In genomic region chr7:105633127-105633800, GRCm38 (mm10) we compare ENCODE assay signal across 8 mouse cellular contexts. TPM values are rescaled to one million over a fixed set of nuclear protein-coding genes. Genes with fewer than 3 reads are reported as not detected.
DNase-seq lines count a peak whose midpoint lies in the region; ATAC-seq and TF ChIP-seq lines count a peak whose summit lies in the region.

Gene Trim3, minus strand, starts transcription at chr7:105633571.

- no peak for TF ChIP-seq POLR2A in ES-Bruce4 (IDR thresholded peaks at IDR 0.05; ENCODE audit: insufficient read depth, low read length)

- peak within 1 kb of the TSS; percentile 67 for H3K4me3 ChIP-seq in ES-Bruce4 (ENCODE audit: low read depth, low read length)
- peak within 1 kb of the TSS; percentile 85 for H3K4me3 ChIP-seq in forebrain, embryonic 13.5 days
- H3K4me3 ChIP-seq in heart, postnatal 0 days (ENCODE audit: low read depth, low read length) = peak within 1 kb of the TSS; percentile 72
- H3K4me3 ChIP-seq in liver, embryonic 15.5 days (replicated peaks) = peak within 1 kb of the TSS; percentile 69
- H3K4me3 ChIP-seq in neural tube, embryonic 12.5 days = peak within 1 kb of the TSS; percentile 77
- H3K4me3 ChIP-seq in stomach, postnatal 0 days (ENCODE audit: low read depth, low read length) = peak within 1 kb of the TSS; percentile 80

- no peaks in the 10 kb centered on the region for H3K4me1 ChIP-seq in ES-Bruce4 (ENCODE audit: control insufficient read depth, insufficient read depth, low read length)
- H3K4me1 ChIP-seq in forebrain, embryonic 13.5 days = peaks cover 44% of the 10 kb centered on the region
- H3K4me1 ChIP-seq in heart, postnatal 0 days (ENCODE audit: control insufficient read depth, insufficient read depth) = peaks cover 25% of the 10 kb centered on the region
- peaks cover 26% of the 10 kb centered on the region for H3K4me1 ChIP-seq in liver, embryonic 15.5 days (replicated peaks)
- peaks cover 36% of the 10 kb centered on the region for H3K4me1 ChIP-seq in neural tube, embryonic 12.5 days
- H3K4me1 ChIP-seq in stomach, postnatal 0 days (replicated peaks; ENCODE audit: control insufficient read depth, insufficient read depth) = peaks cover 9% of the 10 kb centered on the region

- DNase-seq in heart, postnatal 0 days (ENCODE audit: low spot score) = peak; percentile 90
- DNase-seq in kidney, postnatal 4 days = peak; percentile 96 to 97
- peak; percentile 95 for DNase-seq in stomach, postnatal 0 days (ENCODE audit: low spot score)

- no peaks in the 10 kb centered on the region for H3K9me3 ChIP-seq in ES-Bruce4 (replicated peaks; ENCODE audit: control insufficient read depth, insufficient read depth, low read length, poor library complexity, severe bottlenecking)
- no peaks in the 10 kb centered on the region for H3K9me3 ChIP-seq in forebrain, embryonic 13.5 days (replicated peaks)
- no peaks in the 10 kb centered on the region for H3K9me3 ChIP-seq in heart, postnatal 0 days (replicated peaks; ENCODE audit: control insufficient read depth, low read length)
- no peaks in the 10 kb centered on the region for H3K9me3 ChIP-seq in liver, embryonic 15.5 days (replicated peaks)
- no peaks in the 10 kb centered on the region for H3K9me3 ChIP-seq in neural tube, embryonic 12.5 days
- no peaks in the 10 kb centered on the region for H3K9me3 ChIP-seq in stomach, postnatal 0 days (ENCODE audit: control insufficient read depth, low read length)

- no peak for TF ChIP-seq EP300 in ES-Bruce4 (IDR thresholded peaks at IDR 0.05; ENCODE audit: insufficient read depth, low read depth, low read length)
- no peak for TF ChIP-seq EP300 in heart, postnatal 0 days (IDR thresholded peaks at IDR 0.05; ENCODE audit: low read depth)
- no peak for TF ChIP-seq EP300 in stomach, postnatal 0 days (optimal IDR thresholded peaks at IDR 0.05)

- no peak for TF ChIP-seq CTCF in ES-Bruce4 (IDR thresholded peaks at IDR 0.05; ENCODE audit: low read depth, low read length)
- no peak for TF ChIP-seq CTCF in heart, postnatal 0 days (IDR thresholded peaks at IDR 0.05; ENCODE audit: low read depth)
- TF ChIP-seq CTCF in stomach, postnatal 0 days (IDR thresholded peaks at IDR 0.05; ENCODE audit: low read depth) = 0 out of 2 replicates have a peak, but pooled peaks have one; percentile 3

- H3K36me3 ChIP-seq in ES-Bruce4 (ENCODE audit: control insufficient read depth, insufficient read depth, low read length, poor library complexity, severe bottlenecking) = peaks cover 11% of the 10 kb centered on the region
- peaks cover 30% of the 10 kb centered on the region for H3K36me3 ChIP-seq in forebrain, embryonic 13.5 days (ENCODE audit: poor library complexity, severe bottlenecking)
- H3K36me3 ChIP-seq in heart, postnatal 0 days (replicated peaks; ENCODE audit: control insufficient read depth, insufficient read depth, low read length) = peaks cover 24% of the 10 kb centered on the region
- peaks cover 15% of the 10 kb centered on the region for H3K36me3 ChIP-seq in liver, embryonic 15.5 days (replicated peaks)
- peaks cover 24% of the 10 kb centered on the region for H3K36me3 ChIP-seq in neural tube, embryonic 12.5 days
- peaks cover 3% of the 10 kb centered on the region; the same call in 1 of the 2 replicates for H3K36me3 ChIP-seq in stomach, postnatal 0 days (ENCODE audit: control insufficient read depth, insufficient read depth, low read length)

- H3K4me2 ChIP-seq in forebrain, embryonic 13.5 days = peak within 1 kb of the TSS; percentile 82
- peak within 1 kb of the TSS; percentile 80 for H3K4me2 ChIP-seq in heart, postnatal 0 days (ENCODE audit: low read depth, low read length)
- peak within 1 kb of the TSS; percentile 93 for H3K4me2 ChIP-seq in liver, embryonic 15.5 days
- peak within 1 kb of the TSS; percentile 77 for H3K4me2 ChIP-seq in neural tube, embryonic 12.5 days (replicated peaks)
- H3K4me2 ChIP-seq in stomach, postnatal 0 days (replicated peaks; ENCODE audit: low read depth) = peak within 1 kb of the TSS; percentile 73

- H3K9ac ChIP-seq in ES-Bruce4 (ENCODE audit: low read depth, poor library complexity, severe bottlenecking) = peak within 1 kb of the TSS; percentile 79
- H3K9ac ChIP-seq in forebrain, embryonic 13.5 days = peak within 1 kb of the TSS; percentile 87
- peak within 1 kb of the TSS; percentile 74 for H3K9ac ChIP-seq in heart, postnatal 0 days (replicated peaks; ENCODE audit: low read depth, low read length)
- H3K9ac ChIP-seq in liver, embryonic 15.5 days = peak within 1 kb of the TSS; percentile 63
- peak within 1 kb of the TSS; percentile 86 for H3K9ac ChIP-seq in neural tube, embryonic 12.5 days
- peak within 1 kb of the TSS; percentile 77 for H3K9ac ChIP-seq in stomach, postnatal 0 days (ENCODE audit: low read length)

- ATAC-seq in cerebellum, adult (ENCODE audit: insufficient number of reproducible peaks, low FRiP score, low TSS enrichment) = peak; percentile 69
- peak; percentile 89 for ATAC-seq in forebrain, embryonic 13.5 days
- ATAC-seq in heart, postnatal 0 days (ENCODE audit: insufficient read depth, low read depth) = peak; percentile 93
- peak; percentile 86 for ATAC-seq in liver, embryonic 15.5 days (ENCODE audit: insufficient read depth)
- ATAC-seq in neural tube, embryonic 12.5 days (ENCODE audit: low FRiP score, low read depth) = peak; percentile 86
- ATAC-seq in stomach, postnatal 0 days (ENCODE audit: low FRiP score, low TSS enrichment) = peak; percentile 92

- WGBS in forebrain, embryonic 13.5 days = under 1% methylated on average over 38 of the region's 71 CpGs
- under 1% methylated on average over 42 of the region's 71 CpGs for WGBS in heart, postnatal 0 days
- under 1% methylated on average over 53 of the region's 71 CpGs for WGBS in liver, embryonic 15.5 days (ENCODE audit: insufficient replicate concordance)
- under 1% methylated on average over 58 of the region's 71 CpGs for WGBS in neural tube, embryonic 12.5 days
- under 1% methylated on average over 52 of the region's 71 CpGs for WGBS in stomach, postnatal 0 days

- no peaks in the 10 kb centered on the region for H3K27me3 ChIP-seq in ES-Bruce4 (ENCODE audit: control insufficient read depth, insufficient read depth, low read length, poor library complexity, severe bottlenecking)
- no peaks in the 10 kb centered on the region for H3K27me3 ChIP-seq in forebrain, embryonic 13.5 days
- no peaks in the 10 kb centered on the region for H3K27me3 ChIP-seq in heart, postnatal 0 days (ENCODE audit: control insufficient read depth, insufficient read depth, low read length)
- H3K27me3 ChIP-seq in liver, embryonic 15.5 days = peaks cover 33% of the 10 kb centered on the region
- no peaks in the 10 kb centered on the region for H3K27me3 ChIP-seq in neural tube, embryonic 12.5 days (replicated peaks)
- H3K27me3 ChIP-seq in stomach, postnatal 0 days (ENCODE audit: control insufficient read depth, insufficient read depth, low read length) = no peaks in the 10 kb centered on the region

- no peak within 1 kb of the TSS for H3K27ac ChIP-seq in ES-Bruce4 (ENCODE audit: insufficient read depth, low read length)
- peak within 1 kb of the TSS; percentile 75 for H3K27ac ChIP-seq in forebrain, embryonic 13.5 days
- peak within 1 kb of the TSS; percentile 61 for H3K27ac ChIP-seq in heart, postnatal 0 days (ENCODE audit: low read depth)
- 0 out of 2 replicates have a peak within 1 kb of the TSS, but pooled peaks have one; percentile 6 for H3K27ac ChIP-seq in liver, embryonic 15.5 days (replicated peaks)
- peak within 1 kb of the TSS; percentile 64 for H3K27ac ChIP-seq in neural tube, embryonic 12.5 days
- H3K27ac ChIP-seq in stomach, postnatal 0 days (replicated peaks) = peak within 1 kb of the TSS; percentile 83

RNA-seq across cellular contexts. Expression of gene Trim3, which starts in this region (rescaled TPM):
- 28.8 and 36.8 TPM in 2 replicates for polyA plus RNA-seq in ES-Bruce4 (2011; ENCODE audit: insufficient read depth, insufficient read length, low read depth, missing spikeins)
- 45.0 and 51.6 TPM in 2 replicates for polyA plus RNA-seq in forebrain, embryonic 13.5 days (2015; fragmentation: Nextera tagmentation; extraction: Ambion mirVana)
- 32.3 and 56.5 TPM in 2 replicates for total RNA-seq in heart, postnatal 0 days (2014; rRNA removed; ENCODE audit: low replicate concordance)
- polyA plus RNA-seq in heart, postnatal 0 days (2015; fragmentation: Nextera tagmentation; extraction: Ambion mirVana) = 18.0 and 18.1 TPM in 2 replicates
- polyA plus RNA-seq in liver, embryonic 15.5 days (2015; fragmentation: Nextera tagmentation; extraction: Ambion mirVana) = 3.5 and 4.9 TPM in 2 replicates
- polyA plus RNA-seq in neural tube, embryonic 12.5 days (2016; fragmentation: Nextera tagmentation; extraction: Ambion mirVana) = 64.4 and 74.5 TPM in 2 replicates
- 14.5 TPM in 2 replicates for polyA plus RNA-seq in stomach, postnatal 0 days (2015; fragmentation: Nextera tagmentation; extraction: Ambion mirVana)
